Mouse (Mus musculus) neural tube, embryonic 13.5 days (tissue): Measurements from ENCODE around the gene Cth. TPM values are rescaled to one million over a fixed set of nuclear protein-coding genes. Genes with fewer than 3 reads are reported as not detected.

Experiments
- ATAC-seq: fragments of 200-750 bp; cut with Nextera tagmentation; 2 replicates; pipeline ENCODE4 v1.8.0; 2017; ENCODE audit warnings: low read depth, mild to moderate bottlenecking, moderate TSS enrichment, moderate library complexity
- H3K27ac ChIP-seq: fragments of 300-500 bp; sonication (generic); replicated peaks from 2 replicates; pipeline ENCODE4 v1.5.1; 2015; ENCODE audit warnings: moderate library complexity, mild to moderate bottlenecking, inconsistent platforms
- H3K27me3 ChIP-seq: fragments of 300-500 bp; sonication (generic); 2 replicates; pipeline ENCODE4 v1.6.1; 2015; ENCODE audit warnings: mild to moderate bottlenecking, inconsistent platforms
- H3K36me3 ChIP-seq: fragments of 300-500 bp; sonication (generic); 2 replicates; pipeline ENCODE4 v1.6.1; 2015; ENCODE audit warnings: mild to moderate bottlenecking, inconsistent platforms
- H3K4me1 ChIP-seq: fragments of 300-500 bp; sonication (generic); replicated peaks from 2 replicates; pipeline ENCODE4 v1.6.1; 2015; ENCODE audit warnings: inconsistent platforms
- H3K4me2 ChIP-seq: fragments of 300-500 bp; sonication (generic); 2 replicates; pipeline ENCODE4 v1.6.1; 2015; ENCODE audit warnings: inconsistent platforms, mild to moderate bottlenecking, moderate library complexity
- H3K4me3 ChIP-seq: fragments of 300-500 bp; sonication (generic); 2 replicates; pipeline ENCODE4 v1.5.1; 2015; ENCODE audit warnings: mild to moderate bottlenecking, inconsistent platforms
- H3K9ac ChIP-seq: fragments of 300-500 bp; sonication (generic); 2 replicates; pipeline ENCODE4 v1.6.1; 2015; ENCODE audit warnings: moderate library complexity, mild to moderate bottlenecking, inconsistent platforms
- H3K9me3 ChIP-seq: fragments of 300-500 bp; sonication (generic); 2 replicates; pipeline ENCODE4 v1.6.1; 2016; ENCODE audit warnings: inconsistent platforms
- WGBS: fragments of 180-500 bp; shearing (Covaris S2); methylation state at CpG from one replicate; pipeline ENCODE4 v1.1.7; 2015; 5-methylcytosine and 5-hydroxymethylcytosine counted together
- polyA plus RNA-seq: library from polyadenylated mRNA; unstranded; fragments of >200 nt; fragmentation: Nextera tagmentation; extraction: Ambion mirVana; gene quantifications from 2 replicates; pipeline ENCODE4 v1.2.1, GENCODE M21; 2015

The Cth gene
- polyA plus RNA-seq, 1 experiment from 2014 or later, result 2.2 TPM

DNA sequence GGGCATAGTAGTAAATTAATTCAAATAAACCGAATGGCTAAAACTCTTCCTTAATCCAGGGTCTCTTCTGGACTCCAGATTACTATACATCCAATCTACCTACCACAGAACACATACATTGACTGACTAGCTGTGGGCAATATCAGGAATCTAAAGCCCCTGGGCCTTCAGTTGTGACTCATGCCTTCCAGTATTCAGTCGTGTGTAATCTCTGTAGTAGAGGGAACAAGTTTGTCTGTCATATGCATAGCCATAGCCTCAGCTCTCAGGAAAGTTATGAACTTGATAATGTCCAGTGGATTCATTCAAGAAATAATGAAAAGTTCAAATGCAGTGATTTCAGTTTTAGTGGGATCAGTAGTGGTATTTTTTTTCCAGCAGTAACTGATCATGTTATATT lies 59.0 kb downstream of the Cth start:
- no peak overlapping the region for H3K9ac ChIP-seq
- 91% methylated on average over 2 of the region's 2 CpGs for WGBS
- H3K27me3 ChIP-seq, result no peaks in the 10 kb centered on the region

DNA sequence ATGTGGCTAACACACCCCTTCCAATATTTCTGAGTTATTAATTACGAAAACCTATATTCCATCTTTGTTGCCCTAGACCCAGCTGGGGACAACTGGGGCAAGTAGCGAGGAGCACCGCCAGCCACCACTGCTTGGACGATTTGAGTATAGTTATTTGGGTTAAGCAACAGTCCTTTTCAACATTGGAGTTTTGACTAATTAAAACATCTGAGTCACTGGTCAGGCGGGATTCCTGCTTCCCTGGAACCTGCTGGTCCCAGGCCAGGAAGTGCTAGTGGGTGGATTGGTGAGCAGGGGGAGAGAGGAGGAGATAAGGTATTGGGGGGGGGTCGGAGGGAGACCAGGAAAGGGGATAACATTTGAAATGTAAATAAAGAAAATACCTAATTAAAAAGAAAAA lies 59.4 kb downstream of the Cth start:
- Histone ChIP-seq H3K36me3 (no peaks in the 10 kb centered on the region), H3K27me3 (no peaks in the 10 kb centered on the region), H3K4me2 (no peak overlapping the region), H3K9ac (no peak overlapping the region), H3K4me3 (no peak overlapping the region), H3K9me3 (no peaks in the 10 kb centered on the region), H3K27ac (no peak overlapping the region), H3K4me1 (no peaks in the 10 kb centered on the region)
- no peak for ATAC-seq
- 80% methylated on average over 6 of the region's 6 CpGs for WGBS

More for the DNA sequence above, 59.0 kb downstream of the Cth start:
- Histone ChIP-seq H3K27ac (no peak overlapping the region), H3K9me3 (no peaks in the 10 kb centered on the region), H3K4me3 (no peak overlapping the region), H3K4me2 (no peak overlapping the region), H3K4me1 (no peaks in the 10 kb centered on the region), H3K36me3 (no peaks in the 10 kb centered on the region)
- ATAC-seq, result no peak

DNA sequence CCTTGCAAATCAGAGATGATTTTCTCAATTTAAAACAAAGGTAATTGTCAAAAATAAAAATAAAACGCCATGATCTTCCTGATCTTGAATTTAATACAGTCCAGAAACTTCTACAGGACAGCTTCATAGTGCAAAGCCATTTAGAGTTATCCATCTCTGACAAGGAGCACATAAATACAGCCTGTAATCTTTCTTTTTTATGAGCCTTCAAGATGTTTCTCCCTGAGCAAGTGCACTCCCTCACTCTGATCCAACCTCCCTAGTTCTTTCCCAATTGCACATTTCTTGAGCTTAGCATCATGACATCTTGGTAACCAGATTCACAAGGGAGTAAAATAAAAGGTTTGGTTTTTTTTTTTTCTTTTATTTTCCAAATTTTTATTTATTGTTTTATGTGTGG lies 72.1 kb downstream of the Cth start:
- Histone ChIP-seq H3K9ac (no peak overlapping the region), H3K27ac (no peak overlapping the region), H3K27me3 (no peaks in the 10 kb centered on the region), H3K4me2 (no peak overlapping the region), H3K4me3 (no peak overlapping the region), H3K4me1 (no peaks in the 10 kb centered on the region), H3K9me3 (no peaks in the 10 kb centered on the region), H3K36me3 (no peaks in the 10 kb centered on the region)
- WGBS, result 52% methylated on average over 1 of the region's 1 CpGs
- no peak for ATAC-seq

DNA sequence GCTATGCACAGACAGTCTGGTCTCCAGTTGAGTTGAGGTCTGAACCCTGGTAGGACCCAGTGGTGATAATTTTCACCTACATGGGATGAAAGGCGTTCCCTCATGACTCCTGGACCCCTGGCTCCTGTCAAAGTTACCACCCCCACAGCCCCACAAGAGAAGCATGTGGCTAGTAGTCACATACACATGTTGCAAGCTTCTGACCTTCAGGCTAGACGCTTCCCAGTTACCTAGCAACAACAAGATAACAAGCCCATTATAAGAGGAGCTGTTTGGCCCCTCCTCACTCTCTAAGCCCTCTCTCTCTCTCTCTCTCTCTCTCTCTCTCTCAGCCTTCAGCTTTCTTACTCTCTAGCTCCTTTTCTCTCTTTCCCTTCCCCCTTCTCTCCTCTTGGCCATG lies 76.4 kb downstream of the Cth start:
- no peaks in the 10 kb centered on the region for H3K9me3 ChIP-seq
- WGBS, result 57% methylated on average over 2 of the region's 2 CpGs
- H3K36me3 ChIP-seq, result no peaks in the 10 kb centered on the region
- no peak overlapping the region for H3K27ac ChIP-seq
- no peak overlapping the region for H3K9ac ChIP-seq
- no peak for ATAC-seq
- no peak overlapping the region for H3K4me3 ChIP-seq
- no peaks in the 10 kb centered on the region for H3K27me3 ChIP-seq
- no peak overlapping the region for H3K4me2 ChIP-seq
- H3K4me1 ChIP-seq, result no peaks in the 10 kb centered on the region

DNA sequence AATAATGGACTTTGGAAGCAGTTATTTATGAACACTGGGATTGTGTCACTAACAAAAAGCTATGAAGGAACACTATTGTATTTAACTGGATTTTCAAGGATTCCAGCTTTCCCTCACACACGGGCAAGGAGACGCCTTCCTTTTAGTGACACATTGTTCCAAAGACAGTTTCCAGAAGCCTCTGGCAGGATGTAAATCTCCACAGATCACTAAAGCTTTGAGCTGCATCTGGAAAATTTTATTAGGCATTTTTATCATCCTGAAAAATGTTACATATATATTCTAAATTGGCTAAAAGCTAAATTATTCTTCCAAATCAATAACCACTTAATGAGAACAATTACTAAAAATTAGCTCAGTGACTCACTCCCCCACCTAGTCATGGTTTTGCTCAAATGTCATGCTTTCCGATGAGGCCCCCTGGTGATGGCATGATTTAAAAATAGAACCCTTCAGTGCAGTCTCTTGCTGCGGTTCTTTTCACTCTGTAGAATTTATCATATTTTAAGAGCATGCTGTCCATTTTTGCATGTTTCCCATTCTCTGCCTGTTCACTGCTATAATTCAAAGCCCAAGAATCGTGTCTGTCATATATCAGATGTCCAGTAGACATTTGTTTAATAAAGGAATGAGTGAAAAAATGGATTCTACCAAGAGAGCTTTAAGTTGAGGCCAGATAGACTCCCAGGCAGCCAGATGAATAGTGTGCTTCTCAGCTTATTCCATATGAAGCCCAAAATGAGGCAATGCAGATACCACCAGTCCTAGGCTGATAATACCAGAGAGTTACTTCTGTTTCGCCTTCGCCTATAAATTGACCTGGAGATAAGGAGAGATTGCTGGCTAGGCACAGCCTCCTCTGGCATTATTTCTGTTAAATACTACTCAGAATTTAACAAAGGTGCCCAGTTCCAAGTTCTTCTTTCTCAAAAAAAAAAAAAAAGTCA lies 77.3 kb downstream of the Cth start:
- Histone ChIP-seq H3K9me3 (no peaks in the 10 kb centered on the region), H3K27me3 (no peaks in the 10 kb centered on the region), H3K36me3 (no peaks in the 10 kb centered on the region), H3K9ac (no peak overlapping the region), H3K4me1 (no peaks in the 10 kb centered on the region), H3K4me2 (no peak overlapping the region), H3K27ac (no peak overlapping the region), H3K4me3 (no peak overlapping the region)
- WGBS, result 67% methylated on average over 7 of the region's 7 CpGs
- no peak for ATAC-seq

Other genes with a start within 250 kb of the Cth start
- 23.1 and 25.0 TPM in 2 replicates for gene Ankrd13c, start 22.2 kb upstream of the Cth start, polyA plus RNA-seq
- gene Srsf11, start 111.6 kb upstream of the Cth start, polyA plus RNA-seq, result 306 and 312 TPM in 2 replicates
- gene Lrrc40, start 111.6 kb upstream of the Cth start, polyA plus RNA-seq, result 51.1 and 54.3 TPM in 2 replicates